Mouse (Mus musculus) CH12.LX (cell line): ENCODE results near the gene Hmga2. TPM values are rescaled to one million over a fixed set of nuclear protein-coding genes. Genes with fewer than 3 reads are reported as not detected.

Experiments
- DNase-seq: peaks from one replicate; pipeline ENCODE4 v3.0.0-alpha.2; 2013; ENCODE audit errors: extremely low read depth
- H3K27ac ChIP-seq: 2 replicates; pipeline ENCODE4 v1.5.1; 2012; ENCODE audit warnings: low read depth, mild to moderate bottlenecking, control low read depth, moderate library complexity; ENCODE audit not compliant: insufficient read depth
- H3K27me3 ChIP-seq: replicated peaks from 2 replicates; pipeline ENCODE3; 2012; ENCODE audit warnings: inconsistent platforms
- H3K36me3 ChIP-seq, 2 experiments: replicated peaks in 1 of 2; 2 replicates each; pipeline versions ENCODE3 to v1.6.1; 2012; ENCODE audit warnings: inconsistent platforms in 1 of 2, low read length in 1 of 2, mild to moderate bottlenecking in 1 of 2, mixed read lengths in 1 of 2, moderate library complexity in 1 of 2; ENCODE audit not compliant: control insufficient read depth in 1 of 2, insufficient read depth in 1 of 2
- H3K4me1 ChIP-seq, 2 experiments: 2 replicates each; pipeline ENCODE4 v1.6.1; 2012; ENCODE audit warnings: inconsistent platforms in 1 of 2, moderate library complexity in 1 of 2; ENCODE audit not compliant: insufficient read depth in 2 of 2, control insufficient read depth in 1 of 2
- H3K4me2 ChIP-seq: 2 replicates; pipeline ENCODE4 v1.6.1; 2012; ENCODE audit warnings: low read depth, mild to moderate bottlenecking, control low read depth; ENCODE audit not compliant: poor library complexity, insufficient read depth, severe bottlenecking
- H3K4me3 ChIP-seq, 3 experiments: fragments of 150-350 bp in 1 of 3; sonication (generic) in 1 of 3; replicated peaks in 1 of 3; 2 replicates each; pipeline versions ENCODE3 to v1.5.1; 2011 to 2012; ENCODE audit warnings: low read depth in 2 of 3, low read length in 2 of 3, mild to moderate bottlenecking in 2 of 3, moderate library complexity in 2 of 3, control low read depth in 1 of 3, improper control_type of control experiment in 1 of 3, inconsistent platforms in 1 of 3, mixed read lengths in 1 of 3; ENCODE audit not compliant: poor library complexity in 1 of 3
- H3K79me2 ChIP-seq: replicated peaks from 2 replicates; pipeline ENCODE4 v1.6.1; 2012; ENCODE audit warnings: mild to moderate bottlenecking, moderate library complexity; ENCODE audit not compliant: control insufficient read depth, poor library complexity, insufficient read depth, severe bottlenecking; ENCODE audit errors: extremely low read depth
- H3K9ac ChIP-seq: 2 replicates; pipeline ENCODE4 v1.6.1; 2012; ENCODE audit warnings: low read depth, mild to moderate bottlenecking, control low read depth, moderate library complexity; ENCODE audit not compliant: insufficient read depth
- H3K9me3 ChIP-seq: replicated peaks from 2 replicates; pipeline ENCODE3; 2012; ENCODE audit warnings: low read length, inconsistent platforms, mixed read lengths
- CHD1 ChIP-seq: IDR thresholded peaks from 2 replicates; pipeline ENCODE4 v1.6.1; 2012; ENCODE audit warnings: low read depth, low read length, improper control_type of control experiment, inconsistent platforms
- CHD2 ChIP-seq: IDR thresholded peaks from 2 replicates; pipeline ENCODE4 v1.6.1; 2011; ENCODE audit warnings: low read length, improper control_type of control experiment
- E2F4 ChIP-seq: IDR thresholded peaks from 2 replicates; pipeline ENCODE4 v1.6.1; 2011; ENCODE audit warnings: low read depth, low read length, improper control_type of control experiment; ENCODE audit not compliant: insufficient replicate concordance
- EP300 ChIP-seq: IDR thresholded peaks from 2 replicates; pipeline ENCODE4 v1.6.1; 2011; ENCODE audit warnings: low read length, improper control_type of control experiment
- GABPA ChIP-seq: IDR thresholded peaks from 2 replicates; pipeline ENCODE4 v1.6.1; 2012; ENCODE audit warnings: low read depth, low read length, improper control_type of control experiment, inconsistent platforms; ENCODE audit not compliant: insufficient replicate concordance
- HCFC1 ChIP-seq: IDR thresholded peaks from 2 replicates; pipeline ENCODE4 v1.6.1; 2012; ENCODE audit warnings: low read depth, mild to moderate bottlenecking, inconsistent platforms, low read length, improper control_type of control experiment
- IRF4 ChIP-seq: IDR thresholded peaks from 2 replicates; pipeline ENCODE4 v1.6.1; 2014; ENCODE audit warnings: low read depth, mild to moderate bottlenecking, inconsistent platforms, low read length, improper control_type of control experiment
- JUN ChIP-seq: IDR thresholded peaks from 2 replicates; pipeline ENCODE4 v1.6.1; 2011; ENCODE audit warnings: low read depth, mild to moderate bottlenecking, low read length, improper control_type of control experiment, moderate library complexity; ENCODE audit not compliant: insufficient read depth
- JUND ChIP-seq: conservative IDR thresholded peaks from 2 replicates; pipeline ENCODE4 v1.6.1; 2011; ENCODE audit warnings: low read depth, low read length, improper control_type of control experiment
- KAT2A ChIP-seq: IDR thresholded peaks from 2 replicates; pipeline ENCODE4 v1.6.1; 2012; ENCODE audit warnings: low read length, improper control_type of control experiment, inconsistent platforms; ENCODE audit not compliant: insufficient replicate concordance
- MAFK ChIP-seq: IDR thresholded peaks from 2 replicates; pipeline ENCODE4 v1.6.1; 2011; ENCODE audit warnings: low read length, improper control_type of control experiment; ENCODE audit not compliant: insufficient replicate concordance
- MAX ChIP-seq: IDR thresholded peaks from 2 replicates; pipeline ENCODE4 v1.6.1; 2011; ENCODE audit warnings: low read length, improper control_type of control experiment
- MAZ ChIP-seq: IDR thresholded peaks from 2 replicates; pipeline ENCODE4 v1.6.1; 2012; ENCODE audit warnings: low read depth, mild to moderate bottlenecking, inconsistent platforms, low read length, improper control_type of control experiment, moderate library complexity
- MEF2A ChIP-seq: IDR thresholded peaks from 2 replicates; pipeline ENCODE4 v1.6.1; 2014; ENCODE audit warnings: low read depth, mild to moderate bottlenecking, inconsistent platforms, low read length, improper control_type of control experiment, borderline replicate concordance
- MXI1 ChIP-seq: IDR thresholded peaks from 2 replicates; pipeline ENCODE4 v1.6.1; 2011; ENCODE audit warnings: mild to moderate bottlenecking, low read depth, low read length, improper control_type of control experiment
- MYC ChIP-seq: IDR thresholded peaks from 2 replicates; pipeline ENCODE4 v1.6.1; 2011; ENCODE audit warnings: low read depth, mild to moderate bottlenecking, improper control_type of control experiment, low read length
- NRF1 ChIP-seq: IDR thresholded peaks from 2 replicates; pipeline ENCODE4 v1.6.1; 2014; ENCODE audit warnings: low read depth, mild to moderate bottlenecking, inconsistent platforms, low read length, improper control_type of control experiment, moderate library complexity
- PAX5 ChIP-seq: IDR thresholded peaks from 2 replicates; pipeline ENCODE4 v1.6.1; 2012; ENCODE audit warnings: low read length, inconsistent platforms, mixed read lengths
- POLR2A ChIP-seq: IDR thresholded peaks from 2 replicates; pipeline ENCODE4 v1.6.1; 2011; ENCODE audit warnings: low read depth, mild to moderate bottlenecking, improper control_type of control experiment, low read length
- RAD21 ChIP-seq: IDR thresholded peaks from 2 replicates; pipeline ENCODE4 v1.6.1; 2011; ENCODE audit warnings: low read depth, mild to moderate bottlenecking, low read length, improper control_type of control experiment, moderate library complexity
- RCOR1 ChIP-seq: conservative IDR thresholded peaks from 2 replicates; pipeline ENCODE4 v1.6.1; 2012; ENCODE audit warnings: low read depth, mild to moderate bottlenecking, inconsistent platforms, low read length, improper control_type of control experiment
- SIN3A ChIP-seq: IDR thresholded peaks from 2 replicates; pipeline ENCODE4 v1.6.1; 2012; ENCODE audit warnings: low read length, improper control_type of control experiment, inconsistent platforms
- SMC3 ChIP-seq: IDR thresholded peaks from 2 replicates; pipeline ENCODE4 v1.6.1; 2011; ENCODE audit warnings: low read depth, low read length, improper control_type of control experiment
- TCF12 ChIP-seq: IDR thresholded peaks from 2 replicates; pipeline ENCODE4 v1.6.1; 2014; ENCODE audit warnings: low read depth, mild to moderate bottlenecking, inconsistent platforms, low read length, improper control_type of control experiment
- UBTF ChIP-seq: IDR thresholded peaks from 2 replicates; pipeline ENCODE4 v1.6.1; 2012; ENCODE audit warnings: low read depth, mild to moderate bottlenecking, inconsistent platforms, low read length, improper control_type of control experiment, moderate library complexity
- USF1 ChIP-seq: IDR thresholded peaks from 2 replicates; pipeline ENCODE4 v1.6.1; 2014; ENCODE audit warnings: low read depth, mild to moderate bottlenecking, inconsistent platforms, low read length, improper control_type of control experiment
- ZC3H11A ChIP-seq: IDR thresholded peaks from 2 replicates; pipeline ENCODE4 v1.6.1; 2012; ENCODE audit warnings: low read depth, mild to moderate bottlenecking, inconsistent platforms, low read length, improper control_type of control experiment
- ZMIZ1 ChIP-seq: IDR thresholded peaks from 2 replicates; pipeline ENCODE4 v1.6.1; 2012; ENCODE audit warnings: low read depth, mild to moderate bottlenecking, inconsistent platforms, low read length, improper control_type of control experiment
- ZNF384 ChIP-seq: IDR thresholded peaks from 2 replicates; pipeline ENCODE4 v1.6.1; 2012; ENCODE audit warnings: low read depth, low read length, improper control_type of control experiment, inconsistent platforms
- dilution Hi-C: fragments of 300-500 bp; cut with MboI; formaldehyde crosslinking; loops from 2 replicates; pipeline ENCODE4 v1.14.3; 2020; ENCODE audit warnings: low sequenced_read_pairs; ENCODE audit not compliant: extremely low pct_unique_long_range_greater_than_20kb, extremely low pct_ligation_motif_present
- in situ Hi-C: fragments of 300-500 bp; cut with MboI; formaldehyde crosslinking; loops from 3 replicates; pipeline ENCODE4 v1.14.3; 2019; ENCODE audit warnings: low sequenced_read_pairs, low pct_ligation_motif_present, low pct_unique_long_range_greater_than_20kb, mixed read lengths
- polyA plus RNA-seq: library from polyadenylated mRNA; unstranded; fragments of >175 nt; gene quantifications from 2 replicates; pipeline ENCODE4 v1.2.1, GENCODE M21; 2012; ENCODE audit warnings: low read depth; ENCODE audit not compliant: insufficient read length
- total RNA-seq, 2 experiments: library from RNA; depleted of rRNA; stranded (reverse); fragments of 300-350 nt in 1 of 2; fragments of >200 nt in 1 of 2; gene quantifications; 2 replicates each; pipeline ENCODE4 v1.2.3; 2012 to 2014

The Hmga2 gene
- total and polyA plus RNA-seq, 3 experiments, result not detected

GRCm38 (mm10) chr10:120478164-120478563, 1.9 kb upstream of the Hmga2 start:
- H3K27me3 ChIP-seq, result no peaks in the 10 kb centered on the region
- dilution Hi-C loops, result no loop called here
- H3K27ac ChIP-seq, result no peak overlapping the region
- in situ Hi-C loops, result no loop called here
- no peak overlapping the region for H3K4me3 ChIP-seq
- no peak overlapping the region for H3K9ac ChIP-seq
- no peaks in the 10 kb centered on the region for H3K79me2 ChIP-seq
- DNase-seq, result no peak
- TF ChIP-seq POLR2A (no peak), SMC3 (no peak), TCF12 (no peak), CHD1 (no peak), EP300 (no peak), ZNF384 (no peak), RCOR1 (no peak), ZC3H11A (no peak), MYC (no peak), IRF4 (no peak), MXI1 (no peak), MAX (no peak), MAZ (no peak), USF1 (no peak), MAFK (no peak), JUND (no peak), NRF1 (no peak), GABPA (no peak), E2F4 (no peak), PAX5 (no peak)
- TF ChIP-seq, all 38 proteins: peak for 0
- Histone ChIP-seq H3K36me3 (no peaks in the 10 kb centered on the region), H3K4me2 (no peak overlapping the region), H3K4me1 (no peaks in the 10 kb centered on the region), H3K9me3 (peaks cover 60% of the 10 kb centered on the region)

DNA sequence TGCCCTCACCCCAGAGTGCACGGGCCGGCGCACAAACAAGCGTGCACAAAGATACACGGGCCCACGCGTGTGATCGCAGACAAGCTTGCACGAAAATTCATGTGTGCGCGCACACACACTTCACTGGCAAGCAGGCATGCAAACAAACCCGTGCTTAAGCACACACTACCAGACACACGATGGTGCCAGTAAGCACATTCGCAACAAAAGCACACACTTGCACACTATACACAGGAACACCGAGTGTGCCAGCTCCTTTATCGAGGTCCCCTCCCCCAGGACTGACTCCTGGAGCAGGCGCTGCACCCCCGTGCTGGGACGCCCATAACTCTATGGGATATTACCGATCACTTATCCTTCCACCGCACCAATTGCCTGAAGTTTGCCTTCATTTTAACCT, 1.2 kb upstream of the Hmga2 start:
- H3K4me3 ChIP-seq, result no peak overlapping the region
- no peak overlapping the region for H3K27ac ChIP-seq
- no peak overlapping the region for H3K4me2 ChIP-seq
- no peaks in the 10 kb centered on the region for H3K36me3 ChIP-seq
- dilution Hi-C loops, result no loop called here
- H3K9ac ChIP-seq, result no peak overlapping the region
- in situ Hi-C loops, result no loop called here
- no peaks in the 10 kb centered on the region for H3K79me2 ChIP-seq
- H3K4me1 ChIP-seq, result no peaks in the 10 kb centered on the region
- H3K27me3 ChIP-seq, result no peaks in the 10 kb centered on the region
- no peak for DNase-seq
- TF ChIP-seq JUN, result no peak
- no peak for TF ChIP-seq POLR2A
- no peak for TF ChIP-seq MEF2A
- TF ChIP-seq MAX, result no peak
- no peak for TF ChIP-seq UBTF
- no peak for TF ChIP-seq NRF1
- TF ChIP-seq SIN3A, result no peak
- TF ChIP-seq MXI1, result no peak
- no peak for TF ChIP-seq CHD2
- TF ChIP-seq E2F4, result no peak
- TF ChIP-seq ZMIZ1, result no peak
- TF ChIP-seq KAT2A, result no peak
- no peak for TF ChIP-seq MAFK
- TF ChIP-seq RCOR1, result no peak
- TF ChIP-seq HCFC1, result no peak
- no peak for TF ChIP-seq PAX5
- no peak for TF ChIP-seq MYC
- no peak for TF ChIP-seq RAD21
- no peak for TF ChIP-seq CHD1
- peaks cover 57% of the 10 kb centered on the region for H3K9me3 ChIP-seq
